Mouse (Mus musculus): ENCODE data around the gene Tesk1. TPM values are rescaled to one million over a fixed set of nuclear protein-coding genes. Genes with fewer than 3 reads are reported as not detected.

Tesk1 gene
- polyA plus RNA-seq, 1 experiment from 2014 or later = 8.6 TPM

DNA sequence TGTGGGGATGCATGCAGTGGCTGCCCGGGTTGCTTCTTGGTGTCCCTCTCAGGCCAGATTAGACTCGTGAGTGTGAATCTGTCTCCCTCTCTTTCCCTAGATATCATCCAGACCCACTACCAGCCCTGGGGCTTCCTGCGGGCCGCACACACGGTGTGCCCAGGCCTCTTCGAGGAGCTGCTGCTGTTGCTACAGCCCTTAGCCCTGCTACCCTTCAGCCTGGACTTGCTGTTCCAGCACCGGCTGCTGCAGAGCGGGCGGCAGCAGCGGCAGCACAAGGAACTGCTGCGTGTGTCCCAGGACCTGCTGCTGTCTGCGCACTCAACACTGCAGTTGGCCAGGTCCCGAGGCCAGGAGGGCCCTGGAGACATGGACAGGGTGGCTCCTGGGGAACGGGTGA lies 16.5 kb upstream of the Tesk1 start:
- H3K27ac ChIP-seq (ENCODE audit: low read length) = no peak overlapping the region
- no peak overlapping the region for H3K4me3 ChIP-seq (replicated peaks; ENCODE audit: low read length)
- H3K9me3 ChIP-seq (ENCODE audit: control insufficient read depth, low read length) = no peaks in the 10 kb centered on the region
- H3K27me3 ChIP-seq (replicated peaks; ENCODE audit: control insufficient read depth, insufficient read depth, low read length) = peaks cover 11% of the 10 kb centered on the region; the same call in 1 of the 2 replicates
- peaks cover 7% of the 10 kb centered on the region; the same call in 1 of the 2 replicates for H3K4me1 ChIP-seq (replicated peaks; ENCODE audit: control insufficient read depth, insufficient read depth, low read length)
- no peak overlapping the region for H3K9ac ChIP-seq (replicated peaks; ENCODE audit: low read depth, low read length)
- H3K4me2 ChIP-seq (ENCODE audit: low read length) = no peak overlapping the region
- WGBS = 30% methylated on average over 14 of the region's 14 CpGs
- peaks cover 42% of the 10 kb centered on the region for H3K36me3 ChIP-seq (ENCODE audit: control insufficient read depth, insufficient read depth)
- no peak for ATAC-seq

- H3K9me3 ChIP-seq (ENCODE audit: control insufficient read depth, low read length) = no peaks in the 10 kb centered on the region
- peaks cover 7% of the 10 kb centered on the region; the same call in 1 of the 2 replicates for H3K4me1 ChIP-seq (replicated peaks; ENCODE audit: control insufficient read depth, insufficient read depth, low read length)
- H3K4me2 ChIP-seq (ENCODE audit: low read length) = no peak overlapping the region
- H3K4me3 ChIP-seq (replicated peaks; ENCODE audit: low read length) = no peak overlapping the region
- WGBS = 23% methylated on average over 31 of the region's 31 CpGs
- peaks cover 42% of the 10 kb centered on the region for H3K36me3 ChIP-seq (ENCODE audit: control insufficient read depth, insufficient read depth)
- ATAC-seq = 0 out of 2 replicates have a peak, but pooled peaks have one; percentile 2
- H3K9ac ChIP-seq (replicated peaks; ENCODE audit: low read depth, low read length) = no peak overlapping the region
- H3K27me3 ChIP-seq (replicated peaks; ENCODE audit: control insufficient read depth, insufficient read depth, low read length) = peaks cover 11% of the 10 kb centered on the region; the same call in 1 of the 2 replicates
- no peak overlapping the region for H3K27ac ChIP-seq (ENCODE audit: low read length)
Observed at GRCm38 (mm10) chr4:43425648-43426380, 15.9 kb upstream of the Tesk1 start.

- H3K9me3 ChIP-seq (ENCODE audit: control insufficient read depth, low read length) = no peaks in the 10 kb centered on the region
- H3K27me3 ChIP-seq (replicated peaks; ENCODE audit: control insufficient read depth, insufficient read depth, low read length) = peaks cover 11% of the 10 kb centered on the region; the same call in 1 of the 2 replicates
- H3K4me2 ChIP-seq (ENCODE audit: low read length) = no peak overlapping the region
- H3K4me3 ChIP-seq (replicated peaks; ENCODE audit: low read length) = no peak overlapping the region
- 50% methylated on average over 10 of the region's 10 CpGs for WGBS
- peaks cover 7% of the 10 kb centered on the region; the same call in 1 of the 2 replicates for H3K4me1 ChIP-seq (replicated peaks; ENCODE audit: control insufficient read depth, insufficient read depth, low read length)
- H3K36me3 ChIP-seq (ENCODE audit: control insufficient read depth, insufficient read depth) = peaks cover 42% of the 10 kb centered on the region
- ATAC-seq = no peak
- no peak overlapping the region for H3K27ac ChIP-seq (ENCODE audit: low read length)
- H3K9ac ChIP-seq (replicated peaks; ENCODE audit: low read depth, low read length) = no peak overlapping the region
Observed at GRCm38 (mm10) chr4:43426487-43426886, 15.3 kb upstream of the Tesk1 start.

GRCm38 (mm10) chr4:43427501-43428179 lies 14.1 kb upstream of the Tesk1 start:
- H3K9ac ChIP-seq (replicated peaks; ENCODE audit: low read depth, low read length) = no peak overlapping the region
- H3K36me3 ChIP-seq (ENCODE audit: control insufficient read depth, insufficient read depth) = peaks cover 33% of the 10 kb centered on the region
- ATAC-seq = no peak
- H3K4me1 ChIP-seq (replicated peaks; ENCODE audit: control insufficient read depth, insufficient read depth, low read length) = peaks cover 7% of the 10 kb centered on the region; the same call in 1 of the 2 replicates
- H3K9me3 ChIP-seq (ENCODE audit: control insufficient read depth, low read length) = no peaks in the 10 kb centered on the region
- H3K27ac ChIP-seq (ENCODE audit: low read length) = no peak overlapping the region
- H3K4me3 ChIP-seq (replicated peaks; ENCODE audit: low read length) = no peak overlapping the region
- no peak overlapping the region for H3K4me2 ChIP-seq (ENCODE audit: low read length)
- WGBS = 20% methylated on average over 23 of the region's 23 CpGs
- peaks cover 11% of the 10 kb centered on the region; the same call in 1 of the 2 replicates for H3K27me3 ChIP-seq (replicated peaks; ENCODE audit: control insufficient read depth, insufficient read depth, low read length)

DNA sequence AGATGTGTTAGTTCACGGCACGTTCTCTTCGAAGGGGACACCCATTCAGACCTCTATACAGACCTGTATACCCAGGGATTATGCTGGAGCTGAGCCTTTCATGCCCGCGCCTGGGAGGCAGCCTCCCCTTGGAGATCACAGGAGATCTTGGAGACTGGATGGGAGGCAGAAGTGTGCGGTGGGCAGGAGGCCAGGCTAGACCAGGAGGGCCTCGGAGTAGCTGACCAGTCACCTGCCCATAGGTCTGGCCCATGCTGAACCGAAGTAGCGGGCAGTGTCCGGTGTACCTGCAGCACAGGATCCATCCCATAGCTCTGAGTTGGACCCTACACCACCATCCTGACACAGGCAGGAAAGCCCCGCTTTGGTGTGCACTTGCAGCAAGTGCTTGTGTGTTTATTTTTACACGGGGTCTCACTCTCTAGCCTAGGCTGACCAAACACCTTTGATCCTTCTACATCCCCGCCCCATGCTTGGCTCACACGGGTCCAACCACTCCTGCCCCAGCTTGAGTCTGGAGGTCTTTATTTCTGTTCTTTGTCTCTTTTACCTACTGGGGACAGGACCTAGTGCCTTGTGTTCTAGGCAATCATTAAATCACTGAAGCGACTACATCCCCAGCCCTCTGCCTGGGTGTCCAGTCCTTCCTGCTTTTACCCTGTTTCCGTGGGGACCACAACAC lies 13.4 kb upstream of the Tesk1 start:
- Histone ChIP-seq H3K4me3 (replicated peaks; ENCODE audit: low read length) (no peak overlapping the region), H3K36me3 (ENCODE audit: control insufficient read depth, insufficient read depth) (peaks cover 28% of the 10 kb centered on the region), H3K27me3 (replicated peaks; ENCODE audit: control insufficient read depth, insufficient read depth, low read length) (peaks cover 11% of the 10 kb centered on the region; the same call in 1 of the 2 replicates), H3K9ac (replicated peaks; ENCODE audit: low read depth, low read length) (no peak overlapping the region), H3K9me3 (ENCODE audit: control insufficient read depth, low read length) (no peaks in the 10 kb centered on the region), H3K27ac (ENCODE audit: low read length) (no peak overlapping the region), H3K4me1 (replicated peaks; ENCODE audit: control insufficient read depth, insufficient read depth, low read length) (peaks cover 7% of the 10 kb centered on the region; the same call in 1 of the 2 replicates), H3K4me2 (ENCODE audit: low read length) (no peak overlapping the region)
- 25% methylated on average over 16 of the region's 16 CpGs for WGBS
- ATAC-seq = no peak

DNA sequence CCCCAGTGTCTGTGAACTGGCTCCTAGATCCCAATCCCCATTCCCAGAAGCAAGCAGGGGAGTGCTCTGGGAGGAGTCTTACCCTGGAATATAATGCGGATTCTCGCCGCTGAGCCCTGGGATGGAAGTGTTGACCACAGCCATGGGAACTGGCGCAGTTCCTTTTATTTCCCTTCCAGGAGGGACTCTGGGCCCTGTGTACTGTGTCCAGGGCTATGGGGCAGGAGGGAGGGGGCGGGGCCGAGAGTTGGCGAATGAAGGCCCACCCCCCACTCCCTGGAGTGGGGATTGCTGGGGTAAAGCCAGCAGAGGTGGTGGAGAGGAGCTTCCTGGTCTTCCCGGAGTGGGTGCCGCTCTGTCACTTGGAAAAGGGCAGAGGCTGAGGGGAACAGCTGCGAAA lies 12.8 kb upstream of the Tesk1 start, which contains the start of gene Fam166b:
TSS of gene Fam166b (minus strand) at position 189 of the 400 bp plus-strand sequence.
- peaks cover 24% of the 10 kb centered on the region for H3K36me3 ChIP-seq (ENCODE audit: control insufficient read depth, insufficient read depth)
- peaks cover 7% of the 10 kb centered on the region; the same call in 1 of the 2 replicates for H3K4me1 ChIP-seq (replicated peaks; ENCODE audit: control insufficient read depth, insufficient read depth, low read length)
- peaks cover 11% of the 10 kb centered on the region; the same call in 1 of the 2 replicates for H3K27me3 ChIP-seq (replicated peaks; ENCODE audit: control insufficient read depth, insufficient read depth, low read length)
- no peak within 1 kb of the TSS for H3K4me3 ChIP-seq (replicated peaks; ENCODE audit: low read length)
- H3K27ac ChIP-seq (ENCODE audit: low read length) = no peak within 1 kb of the TSS
- no peak within 1 kb of the TSS for H3K9ac ChIP-seq (replicated peaks; ENCODE audit: low read depth, low read length)
- 0 out of 2 replicates have a peak, but pooled peaks have one; percentile 7 for ATAC-seq
- H3K4me2 ChIP-seq (ENCODE audit: low read length) = no peak within 1 kb of the TSS
- 3% methylated on average over 10 of the region's 10 CpGs for WGBS
- no peaks in the 10 kb centered on the region for H3K9me3 ChIP-seq (ENCODE audit: control insufficient read depth, low read length)

DNA sequence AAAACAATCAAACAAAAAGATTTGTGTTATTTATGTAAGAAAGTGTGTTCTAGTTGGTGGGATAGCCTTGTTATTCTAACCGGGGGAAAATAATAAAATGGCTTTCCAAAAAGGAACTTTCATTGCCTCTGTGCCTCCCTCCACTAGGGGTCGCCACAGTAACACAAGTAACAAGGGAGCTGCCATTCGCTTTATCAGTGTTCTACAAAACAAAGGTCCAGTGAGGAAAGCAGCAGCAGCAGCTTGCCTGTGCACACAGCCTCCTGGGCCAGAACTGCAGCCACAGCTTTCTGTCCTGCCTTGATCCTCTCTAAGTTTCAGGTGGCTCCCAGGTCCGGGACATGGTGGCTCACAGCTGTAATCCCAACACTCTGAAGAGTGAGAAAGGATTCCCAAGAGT lies 10.0 kb upstream of the Tesk1 start:
- H3K27me3 ChIP-seq (replicated peaks; ENCODE audit: control insufficient read depth, insufficient read depth, low read length) = peaks cover 5% of the 10 kb centered on the region; the same call in 1 of the 2 replicates
- H3K4me3 ChIP-seq (replicated peaks; ENCODE audit: low read length) = no peak overlapping the region
- peaks cover 7% of the 10 kb centered on the region; the same call in 1 of the 2 replicates for H3K4me1 ChIP-seq (replicated peaks; ENCODE audit: control insufficient read depth, insufficient read depth, low read length)
- peak overlapping the region; percentile 77 for H3K27ac ChIP-seq (ENCODE audit: low read length)
- H3K4me2 ChIP-seq (ENCODE audit: low read length) = no peak overlapping the region
- H3K9me3 ChIP-seq (ENCODE audit: control insufficient read depth, low read length) = no peaks in the 10 kb centered on the region
- 2% methylated on average over 4 of the region's 4 CpGs for WGBS
- peak; percentile 60 for ATAC-seq
- H3K9ac ChIP-seq (replicated peaks; ENCODE audit: low read depth, low read length) = no peak overlapping the region
- peaks cover 3% of the 10 kb centered on the region; the same call in 1 of the 2 replicates for H3K36me3 ChIP-seq (ENCODE audit: control insufficient read depth, insufficient read depth)

DNA sequence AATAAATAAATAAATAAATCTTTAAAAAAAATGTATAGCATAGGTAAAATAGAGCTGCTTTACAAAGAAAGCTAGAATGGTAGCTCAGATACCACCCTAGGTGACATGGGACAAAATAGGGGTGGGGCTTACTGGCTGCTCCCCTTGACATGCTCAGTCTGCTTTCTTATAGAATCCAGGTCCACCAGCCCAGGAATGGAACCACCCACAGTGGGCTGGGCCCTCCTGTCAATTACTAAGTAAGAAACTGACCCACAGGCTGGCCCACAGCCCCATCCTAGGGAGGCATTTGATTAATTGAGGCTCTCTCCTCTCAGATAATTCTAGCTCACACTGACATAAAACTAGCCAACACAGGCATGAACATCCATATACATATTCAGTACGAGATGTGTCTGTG lies 8.9 kb upstream of the Tesk1 start:
- no peaks in the 10 kb centered on the region for H3K36me3 ChIP-seq (ENCODE audit: control insufficient read depth, insufficient read depth)
- no peaks in the 10 kb centered on the region for H3K9me3 ChIP-seq (ENCODE audit: control insufficient read depth, low read length)
- H3K4me3 ChIP-seq (replicated peaks; ENCODE audit: low read length) = no peak overlapping the region
- no peaks in the 10 kb centered on the region for H3K27me3 ChIP-seq (replicated peaks; ENCODE audit: control insufficient read depth, insufficient read depth, low read length)
- H3K9ac ChIP-seq (replicated peaks; ENCODE audit: low read depth, low read length) = no peak overlapping the region
- no peak for ATAC-seq
- H3K4me1 ChIP-seq (replicated peaks; ENCODE audit: control insufficient read depth, insufficient read depth, low read length) = peaks cover 5% of the 10 kb centered on the region; the same call in 1 of the 2 replicates
- H3K27ac ChIP-seq (ENCODE audit: low read length) = no peak overlapping the region
- H3K4me2 ChIP-seq (ENCODE audit: low read length) = no peak overlapping the region
- WGBS = 82% methylated on average over 1 of the region's 1 CpGs

Data from forebrain, embryonic 16.5 days (tissue).